Mouse (Mus musculus) neural tube, embryonic 12.5 days (tissue): ENCODE results near the gene Spint3. TPM values are rescaled to one million over a fixed set of nuclear protein-coding genes. Genes with fewer than 3 reads are reported as not detected.

Experiments
- ATAC-seq: fragments of 200-750 bp; cut with Nextera tagmentation; 2 replicates; pipeline ENCODE4 v1.8.0; 2017; ENCODE audit warnings: low read depth, mild to moderate bottlenecking, moderate TSS enrichment, moderate library complexity; ENCODE audit not compliant: low FRiP score
- H3K27ac ChIP-seq: fragments of 300-500 bp; sonication (generic); 2 replicates; pipeline ENCODE4 v1.5.1; 2016
- H3K27me3 ChIP-seq: fragments of 300-500 bp; sonication (generic); replicated peaks from 2 replicates; pipeline ENCODE4 v1.6.1; 2016; ENCODE audit warnings: mild to moderate bottlenecking
- H3K36me3 ChIP-seq: fragments of 300-500 bp; sonication (generic); 2 replicates; pipeline ENCODE4 v1.6.1; 2016; ENCODE audit warnings: mild to moderate bottlenecking
- H3K4me1 ChIP-seq: fragments of 300-500 bp; sonication (generic); 2 replicates; pipeline ENCODE4 v1.6.1; 2016
- H3K4me2 ChIP-seq: fragments of 300-500 bp; sonication (generic); replicated peaks from 2 replicates; pipeline ENCODE4 v1.6.1; 2016; ENCODE audit warnings: mild to moderate bottlenecking
- H3K4me3 ChIP-seq: fragments of 300-500 bp; sonication (generic); 2 replicates; pipeline ENCODE4 v1.5.1; 2016
- H3K9ac ChIP-seq: fragments of 300-500 bp; sonication (generic); 2 replicates; pipeline ENCODE4 v1.6.1; 2016; ENCODE audit warnings: mild to moderate bottlenecking
- H3K9me3 ChIP-seq: fragments of 300-500 bp; sonication (generic); 2 replicates; pipeline ENCODE4 v1.6.1; 2016; ENCODE audit warnings: mild to moderate bottlenecking
- WGBS: fragments of 180-500 bp; shearing (Covaris S2); methylation state at CpG from one replicate; pipeline ENCODE4 v1.1.7; 2016; 5-methylcytosine and 5-hydroxymethylcytosine counted together
- polyA plus RNA-seq: library from polyadenylated mRNA; unstranded; fragments of >200 nt; fragmentation: Nextera tagmentation; extraction: Ambion mirVana; gene quantifications from 2 replicates; pipeline ENCODE4 v1.2.1, GENCODE M21; 2016

Spint3 gene
- polyA plus RNA-seq, 1 experiment from 2014 or later, result not detected

- Histone ChIP-seq H3K4me3 (no peak overlapping the region), H3K9ac (no peak overlapping the region), H3K9me3 (no peaks in the 10 kb centered on the region), H3K4me2 (no peak overlapping the region), H3K4me1 (no peaks in the 10 kb centered on the region; the same call in 1 of the 2 replicates), H3K27me3 (0 out of 2 replicates have a peak, but pooled peaks cover 2% of the 10 kb centered on the region), H3K36me3 (no peaks in the 10 kb centered on the region), H3K27ac (no peak overlapping the region)
- 54% methylated on average over 5 of the region's 5 CpGs for WGBS
- ATAC-seq, result no peak
Measured at GRCm38 (mm10) chr2:164544454-164545097, 28.7 kb downstream of the Spint3 start.

DNA sequence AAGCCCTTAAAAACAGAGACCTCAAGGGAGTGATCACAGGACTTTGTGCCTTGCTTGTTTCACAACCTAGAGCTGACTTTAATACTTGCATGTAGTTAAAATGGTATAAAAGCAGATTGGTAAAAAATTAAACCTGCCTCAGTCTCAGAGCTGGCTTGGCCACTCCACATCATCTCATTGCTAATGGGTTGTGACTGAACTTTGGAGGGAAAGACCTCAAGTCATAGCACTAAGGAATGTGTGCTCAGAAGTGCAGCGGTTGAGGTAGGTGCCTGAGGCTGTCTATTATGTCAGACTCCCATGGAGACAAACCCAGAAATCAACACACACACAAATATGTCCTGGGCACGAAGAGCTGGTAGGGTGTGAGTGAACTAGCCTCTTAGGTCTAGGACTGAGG is 29.5 kb downstream of the Spint3 start:
- 0 out of 2 replicates have a peak, but pooled peaks cover 2% of the 10 kb centered on the region for H3K27me3 ChIP-seq
- no peaks in the 10 kb centered on the region for H3K4me1 ChIP-seq
- no peak overlapping the region for H3K4me3 ChIP-seq
- H3K27ac ChIP-seq, result no peak overlapping the region
- H3K9me3 ChIP-seq, result no peaks in the 10 kb centered on the region
- 74% methylated on average over 2 of the region's 2 CpGs for WGBS
- H3K9ac ChIP-seq, result no peak overlapping the region
- H3K4me2 ChIP-seq, result no peak overlapping the region
- ATAC-seq, result no peak
- H3K36me3 ChIP-seq, result no peaks in the 10 kb centered on the region

DNA sequence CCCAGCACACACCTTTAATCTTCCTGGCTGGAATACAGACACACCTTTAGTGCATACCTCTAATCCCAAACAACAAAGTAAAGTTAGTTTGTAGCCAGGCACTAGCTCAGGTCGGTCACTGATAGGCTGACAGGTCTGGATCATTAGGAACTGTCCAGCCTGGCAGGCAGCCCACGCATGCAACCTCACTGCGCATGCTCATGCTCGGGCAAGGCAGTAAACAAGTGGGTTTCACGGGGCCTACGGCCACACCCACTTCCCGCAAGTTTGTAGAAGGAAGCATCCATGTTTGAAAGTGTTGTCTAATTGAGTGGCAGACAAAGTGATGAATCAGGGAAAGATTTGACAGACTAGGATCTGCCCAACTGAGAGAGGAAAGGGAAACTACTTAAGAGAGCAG is 30.7 kb downstream of the Spint3 start:
- Histone ChIP-seq H3K27ac (no peak overlapping the region), H3K36me3 (no peaks in the 10 kb centered on the region), H3K9ac (no peak overlapping the region), H3K4me1 (no peaks in the 10 kb centered on the region), H3K27me3 (0 out of 2 replicates have a peak, but pooled peaks cover 2% of the 10 kb centered on the region), H3K9me3 (no peaks in the 10 kb centered on the region), H3K4me3 (no peak overlapping the region), H3K4me2 (no peak overlapping the region)
- ATAC-seq, result no peak
- 89% methylated on average over 7 of the region's 7 CpGs for WGBS

- no peak overlapping the region for H3K4me2 ChIP-seq
- H3K27me3 ChIP-seq, result 0 out of 2 replicates have a peak, but pooled peaks cover 2% of the 10 kb centered on the region
- no peak overlapping the region for H3K27ac ChIP-seq
- no peak overlapping the region for H3K9ac ChIP-seq
- no peak for ATAC-seq
- 91% methylated on average over 5 of the region's 5 CpGs for WGBS
- H3K9me3 ChIP-seq, result no peaks in the 10 kb centered on the region
- no peaks in the 10 kb centered on the region for H3K4me1 ChIP-seq
- H3K36me3 ChIP-seq, result no peaks in the 10 kb centered on the region
- no peak overlapping the region for H3K4me3 ChIP-seq
Measured at GRCm38 (mm10) chr2:164542132-164542531, 31.1 kb downstream of the Spint3 start.

GRCm38 (mm10) chr2:164540652-164541427 is 32.4 kb downstream of the Spint3 start:
- Histone ChIP-seq H3K9me3 (no peaks in the 10 kb centered on the region), H3K4me2 (no peak overlapping the region), H3K4me1 (no peaks in the 10 kb centered on the region), H3K27ac (no peak overlapping the region), H3K36me3 (no peaks in the 10 kb centered on the region), H3K4me3 (no peak overlapping the region), H3K9ac (no peak overlapping the region), H3K27me3 (0 out of 2 replicates have a peak, but pooled peaks cover 2% of the 10 kb centered on the region)
- WGBS, result 55% methylated on average over 8 of the region's 8 CpGs
- ATAC-seq, result no peak

- H3K4me2 ChIP-seq, result no peak overlapping the region
- H3K27me3 ChIP-seq, result no peaks in the 10 kb centered on the region
- H3K4me3 ChIP-seq, result no peak overlapping the region
- WGBS, result 84% methylated on average over 4 of the region's 4 CpGs
- H3K36me3 ChIP-seq, result no peaks in the 10 kb centered on the region
- no peak overlapping the region for H3K27ac ChIP-seq
- H3K9ac ChIP-seq, result no peak overlapping the region
- H3K9me3 ChIP-seq, result no peaks in the 10 kb centered on the region
- ATAC-seq, result no peak
- no peaks in the 10 kb centered on the region for H3K4me1 ChIP-seq
Measured at GRCm38 (mm10) chr2:164537003-164537402, 36.3 kb downstream of the Spint3 start.

GRCm38 (mm10) chr2:164534315-164534714 is 38.9 kb downstream of the Spint3 start:
- H3K27me3 ChIP-seq, result no peaks in the 10 kb centered on the region
- H3K4me1 ChIP-seq, result no peaks in the 10 kb centered on the region
- H3K9ac ChIP-seq, result no peak overlapping the region
- no peak overlapping the region for H3K4me2 ChIP-seq
- no peak overlapping the region for H3K27ac ChIP-seq
- 76% methylated on average over 10 of the region's 10 CpGs for WGBS
- H3K4me3 ChIP-seq, result no peak overlapping the region
- no peak for ATAC-seq
- H3K36me3 ChIP-seq, result no peaks in the 10 kb centered on the region
- H3K9me3 ChIP-seq, result no peaks in the 10 kb centered on the region

DNA sequence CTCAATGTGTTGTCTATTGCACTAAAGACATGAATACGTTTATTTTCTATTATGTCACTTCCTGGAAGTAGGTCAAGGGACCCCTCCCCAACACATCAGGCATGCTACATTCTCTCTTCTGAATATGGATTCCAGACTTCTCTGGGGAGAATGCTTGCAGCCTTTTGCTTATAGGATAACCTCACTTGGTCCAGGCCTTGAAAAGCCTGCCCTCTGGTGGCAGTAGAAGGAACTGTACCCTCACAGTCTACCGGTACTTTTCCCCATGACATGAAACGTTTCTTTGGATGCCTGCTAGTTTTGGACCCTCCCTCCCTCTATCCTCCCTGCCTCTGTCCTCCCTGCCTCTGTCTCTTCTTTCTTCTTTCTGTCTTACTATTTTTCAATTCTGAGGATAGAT is 42.1 kb downstream of the Spint3 start:
- WGBS, result 6% methylated on average over 3 of the region's 3 CpGs
- Histone ChIP-seq H3K27ac (no peak overlapping the region), H3K27me3 (no peaks in the 10 kb centered on the region), H3K4me3 (no peak overlapping the region), H3K9me3 (peaks cover 7% of the 10 kb centered on the region; the same call in 1 of the 2 replicates), H3K9ac (no peak overlapping the region), H3K4me1 (no peaks in the 10 kb centered on the region), H3K4me2 (no peak overlapping the region), H3K36me3 (no peaks in the 10 kb centered on the region)
- no peak for ATAC-seq

DNA sequence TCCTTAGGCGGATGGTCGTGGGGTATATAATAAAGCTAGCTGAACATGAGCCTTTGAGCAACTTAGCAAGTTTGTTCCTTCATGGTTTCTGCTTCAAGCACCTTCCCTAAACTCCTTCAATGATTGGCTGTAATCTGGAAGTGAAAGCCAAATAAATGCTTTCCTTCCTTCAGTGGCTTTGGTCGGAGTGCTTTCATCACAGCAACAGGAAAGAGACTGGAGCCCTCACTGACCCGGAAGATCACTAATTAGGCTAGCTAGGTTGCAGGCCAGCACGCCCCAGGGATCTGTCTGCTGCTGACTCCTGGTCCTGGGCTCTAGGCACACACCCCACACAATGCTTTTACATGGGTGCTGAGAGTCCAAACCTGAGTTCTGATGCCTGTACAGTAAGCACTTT is 44.7 kb downstream of the Spint3 start:
- 70% methylated on average over 5 of the region's 5 CpGs for WGBS

DNA sequence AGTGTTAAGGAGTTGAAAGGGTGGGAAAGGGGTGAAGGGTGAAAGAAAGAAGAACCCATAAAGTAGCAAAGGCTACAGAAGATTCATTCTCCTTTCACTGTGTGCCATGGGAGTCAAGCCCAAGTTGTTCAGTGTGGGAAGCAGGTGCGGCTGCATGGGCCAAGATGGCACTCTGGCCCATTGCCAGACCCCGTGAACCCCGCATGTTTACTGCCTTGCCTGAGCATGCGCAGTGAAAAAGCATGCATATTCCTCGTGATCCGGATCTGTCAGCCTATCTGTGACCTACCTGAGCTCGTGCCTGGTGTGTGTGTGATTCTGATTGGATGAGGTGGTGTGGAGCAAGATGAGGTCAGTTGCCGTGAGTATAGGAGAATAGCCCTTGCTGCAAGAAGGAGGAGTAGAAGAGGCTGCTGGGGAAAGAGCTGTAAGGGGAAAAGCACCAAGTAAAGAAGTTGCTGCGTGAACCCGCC is 49.9 kb downstream of the Spint3 start:
- Histone ChIP-seq H3K4me1 (no peaks in the 10 kb centered on the region), H3K27me3 (peaks cover 7% of the 10 kb centered on the region; the same call in 1 of the 2 replicates), H3K27ac (no peak overlapping the region), H3K36me3 (no peaks in the 10 kb centered on the region), H3K9me3 (peaks cover 7% of the 10 kb centered on the region; the same call in 1 of the 2 replicates), H3K4me2 (no peak overlapping the region), H3K4me3 (no peak overlapping the region), H3K9ac (no peak overlapping the region)
- no peak for ATAC-seq
- WGBS, result 82% methylated on average over 10 of the region's 10 CpGs

More for the DNA sequence above, 44.7 kb downstream of the Spint3 start:
- Histone ChIP-seq H3K4me3 (no peak overlapping the region), H3K27me3 (no peaks in the 10 kb centered on the region), H3K4me1 (no peaks in the 10 kb centered on the region), H3K4me2 (no peak overlapping the region), H3K27ac (no peak overlapping the region), H3K9me3 (peaks cover 7% of the 10 kb centered on the region; the same call in 1 of the 2 replicates), H3K9ac (no peak overlapping the region), H3K36me3 (no peaks in the 10 kb centered on the region)
- ATAC-seq, result no peak

- Histone ChIP-seq H3K27ac (no peak overlapping the region), H3K4me1 (no peaks in the 10 kb centered on the region), H3K36me3 (no peaks in the 10 kb centered on the region), H3K9me3 (peaks cover 7% of the 10 kb centered on the region; the same call in 1 of the 2 replicates), H3K9ac (no peak overlapping the region), H3K4me2 (no peak overlapping the region), H3K27me3 (peaks cover 7% of the 10 kb centered on the region; the same call in 1 of the 2 replicates), H3K4me3 (no peak overlapping the region)
- no peak for ATAC-seq
- 39% methylated on average over 8 of the region's 8 CpGs for WGBS
Measured at GRCm38 (mm10) chr2:164522280-164522679, 51.0 kb downstream of the Spint3 start.

DNA sequence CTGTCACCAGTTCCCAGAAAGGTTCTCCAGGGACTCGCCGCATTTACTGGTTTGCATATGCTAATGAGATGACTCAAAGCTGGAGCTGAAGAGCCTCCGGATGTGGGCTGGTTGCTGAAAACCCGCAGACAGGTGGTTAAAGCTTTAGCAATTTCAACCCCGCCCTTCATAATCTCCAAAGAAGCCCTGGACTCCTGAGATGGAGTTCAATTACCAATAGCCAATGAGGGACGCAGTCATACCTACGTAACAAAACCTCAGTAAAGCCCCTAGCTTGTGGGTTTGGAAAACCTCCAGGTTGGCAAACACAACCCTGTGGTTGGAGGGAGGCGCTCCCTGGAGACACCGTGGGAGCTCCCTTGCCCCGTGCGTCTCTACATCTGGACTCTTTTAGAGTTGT is 51.4 kb downstream of the Spint3 start:
- no peaks in the 10 kb centered on the region for H3K36me3 ChIP-seq
- H3K27me3 ChIP-seq, result peaks cover 7% of the 10 kb centered on the region; the same call in 1 of the 2 replicates
- H3K9me3 ChIP-seq, result peaks cover 4% of the 10 kb centered on the region; the same call in 1 of the 2 replicates
- no peaks in the 10 kb centered on the region for H3K4me1 ChIP-seq
- H3K9ac ChIP-seq, result no peak overlapping the region
- no peak overlapping the region for H3K27ac ChIP-seq
- no peak for ATAC-seq
- WGBS, result 18% methylated on average over 11 of the region's 11 CpGs
- H3K4me3 ChIP-seq, result no peak overlapping the region
- H3K4me2 ChIP-seq, result no peak overlapping the region
